Comparison of ENCODE assay signal across 16 mouse cellular contexts in genomic region chr16:90872936-90873335, GRCm38 (mm10).
"Had no signal": no experiment of that assay in that cellular context is flagged by ENCODE, and none has a peak within 500 bp of the region (broad histone marks: within the 10 kb centered on the region; RNA-seq: fewer than 3 reads in every experiment).

No protein-coding gene starts in this region.

- H3K9me3 ChIP-seq: neural tube, embryonic 12.5 days; neural tube, embryonic 13.5 days; neural tube, embryonic 15.5 days; stomach, embryonic 15.5 days had no signal

- H3K4me3 ChIP-seq: neural tube, embryonic 12.5 days; neural tube, embryonic 13.5 days; neural tube, embryonic 15.5 days; stomach, embryonic 15.5 days had no signal

- H3K36me3 ChIP-seq: neural tube, embryonic 12.5 days; neural tube, embryonic 13.5 days; neural tube, embryonic 15.5 days; stomach, embryonic 15.5 days had no signal

- H3K4me1 ChIP-seq: neural tube, embryonic 12.5 days; stomach, embryonic 15.5 days had no signal

- DNase-seq: right cerebral cortex, adult 18-20 months; right cerebral cortex, postnatal 14 days; right cerebral cortex, postnatal 25 days; right cerebral cortex, postnatal 4 days; spleen, adult 18-20 months; thymus, adult 18-20 months; thymus, adult 2 months; thymus, postnatal 14 days; thymus, postnatal 25 days; thymus, postnatal 36 days; thymus, postnatal 4 days had no signal

- H3K27me3 ChIP-seq: neural tube, embryonic 12.5 days; neural tube, embryonic 13.5 days; neural tube, embryonic 15.5 days; stomach, embryonic 15.5 days had no signal

- H3K27ac ChIP-seq: neural tube, embryonic 12.5 days; neural tube, embryonic 13.5 days; neural tube, embryonic 15.5 days; stomach, embryonic 15.5 days; stomach, postnatal 0 days had no signal
